Mouse (Mus musculus) kidney, adult 18-20 months (tissue): Measurements from ENCODE around the gene Rras.
"Not testable (repeated sequence)": the region's sequence is repeated elsewhere in the genome, so short reads cannot be mapped to it uniquely, and the experiment has no call there.

ENCODE experiments used
- DNase-seq: peaks from one replicate; pipeline ENCODE4 v3.0.0; 2021

Gene Rras

DNA sequence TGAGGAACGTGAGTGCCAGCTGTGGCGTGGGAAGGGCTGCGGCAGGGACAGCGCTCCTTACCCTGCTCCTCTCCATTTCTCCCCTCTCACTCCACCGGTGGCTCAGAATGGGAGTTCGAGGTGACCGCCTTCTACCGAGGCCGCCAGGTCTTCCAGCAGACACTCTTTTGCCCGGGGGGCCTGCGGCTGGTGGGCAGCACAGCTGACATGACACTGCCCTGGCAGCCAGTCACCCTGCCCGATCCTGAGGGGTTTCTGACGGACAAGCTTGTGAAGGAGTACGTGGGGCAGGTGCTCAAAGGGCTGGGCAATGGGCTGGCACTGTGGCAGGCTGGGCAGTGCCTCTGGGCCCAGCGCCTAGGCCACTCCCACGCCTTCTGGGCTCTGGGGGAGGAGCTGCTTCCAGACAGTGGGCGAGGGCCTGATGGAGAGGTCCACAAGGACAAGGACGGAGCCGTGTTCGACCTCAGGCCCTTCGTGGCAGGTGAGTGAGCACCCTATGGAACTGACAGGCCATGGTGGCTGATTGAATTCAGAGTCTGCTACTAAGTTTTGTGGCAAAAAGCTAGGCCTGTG is 17.1 kb upstream of the Rras start:
- no peak for DNase-seq

DNA sequence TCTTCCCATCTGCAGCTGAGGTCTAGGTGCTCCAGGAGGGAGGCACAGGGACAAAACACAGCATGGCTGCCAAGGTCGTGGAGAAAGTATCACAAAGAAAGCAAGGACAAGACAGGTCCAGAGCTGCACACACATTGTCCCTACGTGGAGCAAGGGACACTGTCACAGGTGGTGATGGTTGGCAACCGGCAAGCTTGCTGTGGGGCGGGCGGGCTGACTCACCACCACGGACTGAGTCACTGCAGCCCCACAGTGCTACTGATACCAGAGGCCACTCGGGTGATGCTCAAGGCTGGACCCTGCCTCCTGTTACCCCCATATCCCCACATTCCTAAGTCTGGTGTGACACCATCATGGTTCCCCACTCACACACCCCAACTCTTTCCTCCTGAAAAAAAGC is 15.3 kb upstream of the Rras start:
- no peak for DNase-seq

DNA sequence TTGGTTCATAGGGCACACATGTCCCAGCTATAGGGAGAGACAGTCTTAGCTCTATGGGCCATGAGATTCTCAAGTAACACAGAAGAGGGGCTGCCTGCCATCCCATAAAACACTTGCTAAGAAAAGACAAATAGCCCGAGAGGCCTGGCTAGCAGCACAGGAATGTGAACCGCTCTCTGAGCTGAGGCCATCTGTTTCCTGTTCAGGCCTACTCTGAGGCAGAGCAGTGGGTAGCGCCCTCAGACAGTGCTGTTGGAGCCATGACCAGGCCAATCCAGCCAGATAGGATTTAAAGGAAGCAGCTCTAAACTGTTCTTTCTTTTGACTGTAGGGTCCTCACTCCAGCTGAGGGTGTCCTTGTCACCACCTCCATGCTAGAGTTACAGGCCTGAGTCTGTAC is 13.2 kb upstream of the Rras start:
- DNase-seq, result no peak

DNA sequence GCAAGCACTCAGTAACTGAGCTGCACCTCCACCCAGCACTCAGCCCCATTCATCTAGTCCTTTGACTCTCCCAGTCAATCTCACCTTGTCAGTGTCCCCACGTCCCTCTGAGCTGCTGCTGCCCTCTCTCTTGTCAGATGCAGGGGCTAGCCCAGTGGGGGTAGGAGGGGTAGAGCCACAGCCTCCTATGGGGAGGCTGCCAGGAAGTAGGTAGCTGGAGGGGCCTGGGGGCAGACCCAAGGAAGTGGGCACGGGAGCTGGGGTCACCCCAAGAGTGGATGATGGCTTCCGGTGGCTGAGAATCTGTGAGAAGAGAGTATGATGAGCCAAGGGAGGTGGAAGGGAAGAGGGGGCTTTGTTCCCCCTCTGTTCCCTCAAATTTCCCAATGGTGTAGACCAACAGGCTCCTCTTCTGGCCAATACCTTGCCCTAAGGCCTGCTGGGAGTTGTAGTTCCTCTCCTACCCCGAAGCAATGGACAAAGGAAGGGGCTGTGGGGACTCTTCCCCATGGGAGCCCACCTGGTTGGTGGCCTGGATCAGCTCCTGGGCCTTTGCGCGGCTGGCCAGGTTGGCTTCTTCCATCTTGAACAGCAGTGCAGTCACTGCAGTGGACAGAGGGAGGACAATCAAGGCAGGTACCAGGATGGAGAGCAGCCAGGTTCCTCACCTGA is 12.3 kb upstream of the Rras start:
- DNase-seq, result no peak

DNA sequence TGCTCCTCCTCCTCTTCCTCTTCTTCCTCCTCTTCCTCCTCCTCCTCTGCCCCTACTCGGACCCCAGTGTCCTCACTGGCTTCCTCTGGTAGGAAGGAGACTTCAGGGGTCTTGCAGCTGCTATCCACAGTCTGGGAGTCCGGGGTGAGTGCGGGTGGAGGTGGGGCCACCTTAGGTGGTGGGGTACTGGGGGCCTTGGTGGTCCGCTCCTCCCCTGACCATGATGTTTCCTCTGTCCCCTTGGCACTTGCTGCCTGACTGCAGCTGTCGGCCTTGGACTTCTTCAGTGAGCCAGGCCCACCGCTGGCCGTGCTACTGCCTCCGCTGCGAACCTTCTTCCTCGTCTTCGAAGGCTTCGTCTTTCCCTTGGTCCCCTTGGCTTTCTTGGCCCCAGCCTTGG is 11.3 kb upstream of the Rras start:
- DNase-seq, result no peak

DNA sequence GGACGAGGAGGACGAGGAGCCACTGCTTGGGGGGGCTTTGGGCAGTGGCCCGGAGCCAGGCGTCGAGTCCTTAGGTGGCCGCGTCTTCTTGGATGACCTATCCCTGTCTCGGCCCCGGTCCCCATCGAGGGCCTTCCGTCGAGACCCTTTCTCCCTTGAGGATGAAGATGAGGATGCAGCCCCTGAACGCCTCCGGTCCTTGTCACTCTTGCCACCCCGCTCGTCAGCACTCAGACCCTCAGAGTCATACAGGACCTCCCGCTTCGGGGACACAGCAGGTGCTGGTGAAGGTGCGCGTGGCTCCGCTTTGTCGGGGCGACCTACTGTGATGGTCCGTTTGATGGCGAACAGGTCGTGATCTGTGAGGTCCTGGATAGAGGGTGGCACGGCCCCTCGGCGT is 10.6 kb upstream of the Rras start:
- no peak for DNase-seq

DNA sequence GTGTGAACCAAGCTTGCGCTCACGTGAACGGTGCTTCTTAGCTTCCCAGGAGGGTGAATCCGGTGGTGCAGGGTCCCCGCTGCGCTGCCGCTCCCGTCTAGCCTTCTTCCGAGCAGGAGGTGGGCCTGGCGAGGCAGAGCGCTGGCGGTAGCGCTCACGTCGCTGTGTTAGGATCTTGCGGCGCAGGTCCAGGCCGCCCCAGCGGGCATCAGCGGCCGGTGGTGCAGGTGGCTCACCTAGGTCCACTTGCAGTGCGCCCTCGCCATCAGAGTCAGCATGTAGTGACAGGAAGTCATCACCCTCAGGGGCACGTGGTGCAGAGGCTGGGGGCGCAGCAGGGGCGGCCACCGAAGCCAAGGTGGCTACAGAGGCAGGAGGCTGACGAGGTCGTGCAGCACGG is 9.9 kb upstream of the Rras start:
- no peak for DNase-seq

DNA sequence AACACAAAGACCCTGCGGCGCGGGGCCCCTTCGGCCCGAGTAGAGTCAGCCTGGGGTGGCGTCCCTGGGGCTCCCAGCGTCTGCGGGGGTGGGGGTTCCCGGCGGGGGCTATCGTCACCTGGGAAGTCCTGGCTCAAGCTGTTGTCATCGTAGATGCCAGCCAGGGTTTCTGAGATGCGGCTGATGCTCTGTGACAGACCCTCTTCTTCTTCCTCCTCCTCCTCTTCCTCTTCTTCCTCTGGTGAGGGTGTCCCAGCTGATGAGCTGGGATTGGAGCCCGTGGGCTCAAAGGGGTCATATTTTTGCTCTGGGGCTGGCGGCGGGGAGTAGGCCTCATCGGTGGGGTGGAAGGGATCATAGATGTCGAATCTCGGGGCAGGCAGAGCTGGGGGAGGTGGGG is 9.3 kb upstream of the Rras start:
- no peak for DNase-seq

DNA sequence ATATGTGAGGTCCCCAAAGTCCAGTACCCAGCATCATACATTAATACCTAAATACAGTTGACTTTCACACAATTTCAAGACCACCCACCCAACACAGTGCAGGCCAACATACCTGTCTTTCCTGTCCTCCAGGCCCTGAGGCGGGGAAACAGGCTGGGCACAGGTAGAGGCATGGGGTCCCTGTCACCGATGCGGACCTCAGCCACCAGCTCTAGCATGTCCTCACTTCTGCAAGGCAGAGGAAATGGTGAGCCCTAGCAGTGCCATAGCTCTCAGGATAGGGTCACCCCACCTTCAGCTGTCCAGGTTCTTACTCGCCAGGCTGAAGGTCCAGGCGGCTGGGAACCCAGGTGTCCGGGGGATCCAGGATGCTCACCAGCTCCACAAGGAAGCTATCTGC is 5.8 kb upstream of the Rras start:
- DNase-seq, result no peak

DNA sequence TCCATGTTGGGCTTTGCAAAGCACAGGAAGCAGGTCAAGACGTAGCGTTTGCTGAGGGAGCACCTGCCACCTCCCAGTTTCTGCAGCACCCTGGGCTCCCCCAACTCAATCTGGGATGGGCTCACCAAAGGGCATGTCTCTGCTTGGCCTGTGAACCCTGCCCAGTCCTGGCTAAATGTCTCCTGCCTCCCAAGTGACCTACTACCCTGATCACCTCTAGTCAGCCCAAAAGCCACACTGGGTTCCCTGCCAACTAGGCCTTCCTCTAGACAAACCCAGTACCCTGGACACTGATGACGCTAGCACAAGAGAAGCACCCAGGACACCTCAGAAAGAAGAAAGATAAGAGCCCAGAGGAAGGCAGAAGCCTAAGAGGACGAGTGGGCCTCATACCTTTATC is 4.9 kb upstream of the Rras start:
- DNase-seq, result no peak

DNA sequence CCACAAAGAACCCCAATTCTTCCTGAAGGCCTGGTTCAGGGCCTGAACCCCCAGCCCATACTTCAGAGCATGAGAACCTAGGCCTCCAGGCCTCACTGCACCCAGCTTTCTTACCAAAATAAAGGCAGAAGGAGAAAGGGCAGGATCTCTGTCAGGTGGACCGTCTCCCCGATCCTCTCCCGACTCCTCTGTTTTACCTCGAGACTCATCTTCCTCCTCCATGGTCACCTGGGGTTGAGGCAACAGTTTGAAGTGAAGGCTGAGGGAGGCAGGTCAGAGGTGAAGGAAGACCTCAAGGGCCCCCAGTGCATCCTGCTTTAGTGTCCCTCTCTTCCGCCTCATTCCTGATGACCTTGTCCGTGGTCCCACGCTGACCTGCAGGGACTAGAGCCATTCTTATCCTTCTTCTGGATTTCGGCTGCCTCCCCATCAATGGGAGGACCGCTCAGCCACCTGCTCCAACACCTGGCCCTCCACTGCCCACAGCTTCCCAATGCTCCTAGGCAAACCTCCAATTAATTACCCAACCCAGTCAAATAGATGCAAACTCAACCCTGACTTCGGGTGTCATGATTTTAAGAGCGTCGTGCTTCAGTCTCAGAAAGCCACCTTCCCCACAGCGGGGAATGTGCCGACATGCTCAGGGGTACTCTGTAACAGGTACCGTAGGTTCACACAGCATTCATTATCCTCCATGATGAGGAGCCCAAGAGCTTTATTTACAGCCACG is 4.2 kb upstream of the Rras start:
- DNase-seq, result no peak

DNA sequence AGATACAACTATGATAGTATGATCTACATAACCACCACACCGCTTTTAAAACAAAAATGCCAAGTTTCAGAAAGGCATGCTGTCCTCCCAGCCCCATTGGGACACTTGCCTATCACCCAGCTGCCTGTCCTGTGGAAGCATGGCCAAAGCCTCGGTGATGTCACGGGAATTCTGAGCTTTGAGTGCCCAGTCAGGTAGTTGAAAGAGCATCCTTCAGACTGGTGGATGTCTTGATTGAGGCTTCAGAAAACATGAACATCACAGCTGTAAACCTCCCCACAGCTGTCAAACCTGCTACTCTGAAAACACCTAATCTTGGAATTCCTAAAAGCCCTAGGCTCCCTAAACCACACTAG is 3.7 kb upstream of the Rras start:
- DNase-seq, result no peak

DNA sequence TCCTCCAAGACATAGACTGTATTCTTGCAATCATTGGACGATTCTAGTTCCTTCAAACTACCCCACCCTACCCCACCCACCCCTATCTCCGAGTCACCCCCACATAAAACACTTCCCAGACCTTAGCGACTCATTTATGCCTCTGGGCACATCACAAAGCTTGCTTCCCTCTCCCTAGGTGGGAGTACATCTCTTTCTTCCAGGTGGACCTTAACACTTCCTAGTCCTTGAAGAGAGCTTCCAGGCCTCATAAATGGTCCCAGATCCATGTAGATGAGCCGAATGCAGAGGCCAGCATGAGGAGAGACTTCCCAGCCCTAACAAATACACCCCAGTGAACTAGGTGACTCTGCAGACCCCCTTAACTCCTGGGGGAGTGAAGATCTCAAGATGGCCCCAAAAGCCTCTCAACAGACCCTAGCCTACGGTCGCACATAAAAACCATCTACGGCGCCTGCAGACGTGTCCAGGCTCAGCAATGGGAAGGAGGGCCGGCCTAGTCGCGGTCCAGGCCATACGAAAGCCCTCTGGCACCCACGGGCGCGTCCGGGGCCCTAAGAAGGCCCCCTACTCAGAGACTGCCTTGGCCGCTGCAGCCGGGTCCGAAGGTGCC is 2.3 kb upstream of the Rras start:
- DNase-seq, result no peak

DNA sequence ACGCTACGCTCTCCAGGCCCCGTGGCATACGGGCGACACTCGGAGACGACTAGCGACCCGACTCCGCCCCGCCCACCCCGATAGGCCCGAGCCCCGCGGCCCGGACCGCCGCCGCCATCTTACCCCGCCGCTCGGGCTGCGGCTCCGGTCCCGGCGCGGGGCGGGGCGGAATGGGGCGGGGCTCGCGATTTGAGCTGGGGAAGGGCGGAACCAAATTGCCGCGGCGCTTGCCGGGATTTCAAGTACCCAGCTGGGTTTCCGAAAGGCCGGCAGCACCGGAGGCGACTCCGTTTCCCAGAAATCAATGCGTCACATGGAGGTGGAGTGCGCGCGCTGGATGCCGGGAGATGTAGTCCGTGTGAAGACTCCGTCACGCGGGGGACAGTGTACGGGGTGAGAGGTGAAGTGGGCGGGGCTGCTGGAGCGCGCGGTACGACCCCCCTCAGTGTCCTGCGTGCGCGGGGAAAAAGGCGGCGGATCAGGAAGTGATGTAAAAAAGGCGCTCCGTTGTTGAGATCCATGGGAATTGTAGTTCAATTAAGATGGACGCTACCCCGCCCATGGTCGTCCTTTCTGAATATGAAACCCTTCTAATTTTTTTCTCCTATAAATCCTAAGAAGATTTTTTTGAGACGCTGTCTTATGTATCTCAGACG is 1.7 kb upstream of the Rras start, which contains the start of gene Scaf1:
Gene Scaf1 (minus strand): TSS at position 407 of the 656 bp plus-strand sequence.
- peak; percentile 99 for DNase-seq

DNA sequence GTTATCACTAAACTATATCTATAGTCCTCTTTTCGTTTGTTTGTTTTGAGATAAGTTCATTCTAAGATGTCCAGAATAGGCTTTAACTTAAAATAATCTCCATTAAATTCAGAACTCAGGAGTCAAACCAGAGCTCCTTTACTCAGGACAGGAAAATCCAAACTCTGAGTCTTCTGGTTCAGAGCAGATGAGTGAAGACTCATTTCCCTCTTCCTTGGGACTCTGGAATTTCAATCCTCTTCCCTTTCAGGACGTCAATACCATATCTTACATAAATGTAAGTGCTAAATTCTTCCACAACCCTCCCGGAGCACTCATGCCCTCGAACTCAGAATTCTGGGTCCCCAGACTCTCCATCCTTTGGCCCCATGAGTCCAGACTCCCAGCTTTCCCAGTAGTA is 1.0 kb upstream of the Rras start:
- DNase-seq, result no peak

DNA sequence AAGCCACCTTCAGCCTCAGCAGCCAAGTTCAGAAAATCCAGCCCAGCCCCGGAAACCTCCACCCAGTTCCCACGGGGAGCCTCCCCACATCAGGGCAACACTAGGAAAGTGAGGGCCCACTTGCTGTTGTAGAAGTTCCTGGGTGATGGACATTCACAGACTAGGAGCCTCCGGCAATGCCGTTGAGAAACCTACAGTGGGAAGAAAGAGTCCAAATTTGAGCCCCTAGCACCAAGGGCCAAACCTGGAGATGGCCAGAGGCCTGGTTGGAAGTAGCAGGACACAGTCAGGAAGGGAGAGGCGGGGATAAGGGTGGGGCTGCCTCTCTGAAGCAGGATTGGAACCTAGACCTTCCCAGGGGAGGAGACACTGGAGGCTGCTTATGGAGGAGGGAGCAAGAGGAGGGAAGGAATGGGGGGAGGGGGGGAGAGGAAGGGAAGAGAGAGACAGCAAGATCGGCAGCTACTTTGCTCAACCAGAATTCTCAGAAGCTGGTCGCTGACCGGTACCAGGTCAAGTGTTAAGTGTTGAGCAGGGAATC is 1.3 kb downstream of the Rras start:
- peak; percentile 76 for DNase-seq

DNA sequence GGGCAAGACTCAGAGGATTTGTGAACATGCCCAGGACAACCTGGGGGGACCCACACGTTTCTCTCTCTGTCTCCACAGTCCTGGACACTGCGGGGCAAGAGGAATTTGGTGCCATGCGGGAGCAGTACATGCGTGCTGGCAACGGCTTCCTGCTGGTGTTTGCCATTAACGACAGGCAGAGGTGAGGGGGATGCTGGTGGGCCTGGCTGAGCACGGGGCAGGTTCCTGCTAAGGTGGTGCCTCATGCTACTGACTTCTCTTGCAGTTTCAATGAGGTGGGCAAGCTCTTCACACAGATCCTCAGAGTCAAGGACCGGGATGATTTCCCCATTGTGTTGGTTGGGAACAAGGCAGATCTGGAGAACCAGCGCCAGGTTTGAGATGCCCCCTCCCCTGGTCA is 2.5 kb downstream of the Rras start:
- no peak for DNase-seq

DNA sequence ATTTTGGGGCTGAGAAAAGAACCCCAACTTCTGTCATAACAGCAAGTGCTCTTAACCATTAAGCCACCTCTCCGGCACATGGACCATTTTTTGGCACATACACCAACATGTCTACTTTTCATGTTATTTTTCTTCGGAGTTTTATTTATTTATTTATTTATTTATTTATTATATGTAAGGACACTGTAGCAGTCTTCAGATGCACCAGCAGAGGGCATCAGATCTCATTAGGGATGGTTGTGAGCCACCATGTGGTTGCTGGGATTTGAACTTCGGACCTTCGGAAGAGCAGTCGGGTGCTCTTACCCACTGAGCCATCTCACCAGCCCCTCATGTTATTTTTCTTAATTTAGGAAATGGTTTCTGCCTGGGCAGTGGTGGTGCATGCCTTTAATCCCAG is 6.0 kb downstream of the Rras start:
- DNase-seq, result not testable (repeated sequence)

DNA sequence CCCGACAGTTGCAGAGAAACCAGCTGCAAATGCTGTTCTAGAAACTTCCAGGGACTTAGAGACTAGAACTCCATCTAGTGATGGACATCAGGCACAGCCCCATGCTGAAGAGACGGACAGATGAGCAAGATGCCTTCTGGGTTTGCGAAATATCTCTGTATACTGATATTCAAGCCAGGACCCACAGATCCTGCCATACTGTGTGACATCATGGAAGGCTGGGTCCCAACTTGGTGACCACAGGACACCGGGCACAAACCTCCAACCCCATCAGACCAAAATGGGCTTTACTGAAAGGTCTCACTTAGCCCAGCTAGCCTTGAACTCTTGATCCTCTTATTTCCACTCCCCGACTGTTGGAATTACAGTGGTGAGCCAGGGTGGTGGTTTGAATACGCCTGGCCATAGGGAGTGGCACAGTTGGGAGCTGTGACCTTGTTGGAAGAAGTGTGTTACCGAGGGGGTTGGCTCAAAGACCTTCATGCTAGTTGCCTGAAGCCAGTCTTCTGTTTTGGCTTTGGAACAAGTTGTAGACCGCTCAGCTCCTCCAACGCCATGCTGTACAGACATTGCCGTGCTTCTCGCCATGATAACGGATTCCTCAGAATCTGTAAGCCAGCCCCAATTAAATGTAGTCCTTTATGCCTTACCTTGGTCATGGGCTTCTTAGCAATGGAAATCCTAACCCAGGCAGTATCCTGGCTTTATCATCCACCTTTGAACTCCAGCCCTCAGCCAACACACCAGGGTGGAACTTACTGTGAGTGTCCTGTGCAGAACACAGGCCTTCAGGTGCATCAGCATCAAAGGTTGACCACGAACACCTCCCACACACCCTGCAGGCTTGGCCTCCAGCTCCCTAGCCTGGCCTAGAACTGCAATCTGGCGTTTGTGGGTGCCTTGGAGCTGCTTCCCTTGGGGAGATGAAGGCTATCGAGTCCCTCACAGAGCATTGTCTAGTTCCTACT is 6.8 kb downstream of the Rras start:
- DNase-seq, result no peak

DNA sequence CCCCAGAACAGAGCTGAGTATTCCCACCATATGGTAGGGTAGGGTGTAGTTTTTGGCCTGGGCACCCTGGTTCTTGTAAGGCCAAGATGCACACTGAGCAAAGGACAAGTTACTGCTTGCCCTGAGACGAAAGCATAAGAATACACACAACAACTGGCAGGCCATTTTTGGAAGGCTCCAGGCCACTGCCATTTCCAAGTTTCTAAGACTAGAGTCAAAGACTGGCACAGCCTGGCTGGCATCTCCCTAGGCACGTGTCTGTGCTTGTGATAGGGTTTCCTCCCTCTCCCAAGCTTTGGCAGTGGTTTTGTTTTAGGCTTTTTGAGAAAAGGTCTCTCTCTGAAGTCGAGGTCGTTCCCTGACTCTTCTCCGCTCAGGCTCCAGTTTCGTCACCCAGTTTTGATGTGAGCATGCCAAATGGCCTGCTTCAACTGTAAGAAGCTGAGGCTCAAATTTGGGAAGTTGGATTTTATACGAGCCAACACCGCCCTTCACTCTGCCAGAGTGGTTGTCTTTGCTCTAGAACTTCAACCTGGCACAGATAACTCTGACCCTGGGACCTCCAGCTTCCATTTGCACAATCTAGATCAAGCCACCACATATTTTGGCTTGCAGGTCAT is 8.0 kb downstream of the Rras start:
- DNase-seq, result no peak

DNA sequence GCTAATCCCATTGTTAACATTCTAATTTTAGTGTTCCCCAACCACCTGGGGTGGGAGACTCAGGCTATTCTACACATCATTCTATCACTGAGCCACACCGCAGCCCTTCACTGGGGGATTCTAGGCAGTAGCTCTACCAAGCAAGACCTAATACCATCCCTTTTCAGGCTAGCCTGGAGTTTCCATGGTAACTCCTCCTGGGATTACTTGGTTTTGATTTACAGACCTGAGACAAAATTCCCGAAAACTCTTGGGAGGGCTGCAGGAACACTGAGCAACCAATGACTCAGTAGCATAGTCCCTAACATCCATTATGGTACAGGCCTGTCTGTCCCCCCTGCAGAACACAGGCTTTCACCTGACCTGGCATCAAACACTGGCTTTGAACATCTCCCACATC is 8.5 kb downstream of the Rras start:
- DNase-seq, result no peak

DNA sequence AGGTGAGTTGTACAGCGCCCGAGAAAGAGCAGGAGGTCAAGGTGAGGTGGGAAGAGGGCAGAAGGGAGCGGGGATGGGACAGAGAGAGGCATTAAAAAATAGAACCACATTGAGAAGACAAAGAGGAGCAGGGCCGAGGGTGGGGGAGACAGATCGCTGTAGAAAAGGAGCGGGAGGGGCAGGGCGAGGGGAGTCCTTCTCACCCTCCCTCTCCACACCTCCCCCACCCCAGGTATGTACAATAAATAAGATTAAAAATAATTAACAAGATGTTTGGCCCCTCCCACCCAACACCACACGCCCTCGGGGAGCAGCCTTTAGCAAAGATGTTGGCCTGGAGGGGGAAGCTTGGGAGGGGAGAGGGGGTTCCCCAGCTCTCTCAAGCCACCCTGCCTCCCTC is 10.0 kb downstream of the Rras start:
- DNase-seq, result no peak
